Mouse (Mus musculus) lung, postnatal 4 days (tissue): ENCODE measurements at regions not wholly inside any gene's neighbourhood (a gene's known extent, or its start where the extent isn't known, plus 50 kb on each side); places are given as distances from the start of the nearest gene placed in this dataset.
A peak's percentile ranks its signal among the peaks of the same experiment; 100 is the strongest.
"Not testable (repeated sequence)": the region's sequence is repeated elsewhere in the genome, so short reads cannot be mapped to it uniquely, and the experiment has no call there.

Experiments used
- DNase-seq, 2 experiments: peaks; one replicate each; pipeline ENCODE4 v3.0.0; 2021

DNA sequence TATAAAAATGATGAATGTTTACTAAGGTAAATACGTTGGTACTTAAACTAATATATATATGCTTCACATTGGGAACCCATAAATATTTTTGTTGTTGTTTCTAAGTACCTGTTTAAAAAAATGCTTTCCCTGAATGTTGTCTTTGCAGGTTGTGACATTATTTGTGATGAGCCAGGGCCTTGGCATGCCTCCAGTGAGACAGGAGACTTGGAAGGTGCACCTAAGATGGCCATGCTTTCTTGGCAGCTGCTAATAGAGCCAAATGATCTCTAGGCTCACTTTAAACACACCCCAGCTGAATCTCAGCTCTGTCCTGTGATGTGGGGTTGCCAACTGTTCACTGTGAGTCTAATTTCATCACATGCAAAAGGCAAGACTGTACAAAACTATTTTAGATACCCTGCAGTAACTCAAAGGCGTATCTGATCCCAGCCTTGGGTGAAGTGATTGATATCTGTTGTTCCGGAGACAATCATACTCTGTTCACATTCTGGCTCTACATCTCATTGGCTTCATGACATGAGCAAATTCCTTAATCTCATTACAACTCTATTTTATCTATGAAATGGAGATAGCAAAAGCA lies 197.8 kb upstream of the P2ry1 start:
- DNase-seq: no peak

GRCm38 (mm10) chr3:60811924-60812323 lies 190.7 kb upstream of the P2ry1 start:
- no peak for DNase-seq

DNA sequence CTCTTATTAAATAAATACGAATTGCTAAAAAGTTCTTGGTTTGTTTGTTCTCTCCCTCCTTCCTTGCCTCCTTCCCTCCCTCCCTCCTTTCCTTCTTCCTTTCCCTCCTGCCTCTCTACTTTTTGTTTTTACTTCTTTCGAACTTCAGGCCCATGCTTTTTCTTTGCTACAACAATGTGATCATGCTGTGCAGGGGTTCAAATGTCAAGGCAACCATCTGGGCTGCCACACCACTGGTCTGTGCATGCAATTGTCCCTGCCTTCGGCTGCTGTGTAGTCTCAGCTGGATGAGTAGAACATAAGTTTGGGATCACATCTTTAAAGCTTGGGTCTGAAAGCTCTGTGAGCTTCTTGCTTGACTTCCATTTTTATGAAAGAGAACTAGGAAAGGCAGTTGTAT lies 189.1 kb upstream of the P2ry1 start:
- DNase-seq: no peak

DNA sequence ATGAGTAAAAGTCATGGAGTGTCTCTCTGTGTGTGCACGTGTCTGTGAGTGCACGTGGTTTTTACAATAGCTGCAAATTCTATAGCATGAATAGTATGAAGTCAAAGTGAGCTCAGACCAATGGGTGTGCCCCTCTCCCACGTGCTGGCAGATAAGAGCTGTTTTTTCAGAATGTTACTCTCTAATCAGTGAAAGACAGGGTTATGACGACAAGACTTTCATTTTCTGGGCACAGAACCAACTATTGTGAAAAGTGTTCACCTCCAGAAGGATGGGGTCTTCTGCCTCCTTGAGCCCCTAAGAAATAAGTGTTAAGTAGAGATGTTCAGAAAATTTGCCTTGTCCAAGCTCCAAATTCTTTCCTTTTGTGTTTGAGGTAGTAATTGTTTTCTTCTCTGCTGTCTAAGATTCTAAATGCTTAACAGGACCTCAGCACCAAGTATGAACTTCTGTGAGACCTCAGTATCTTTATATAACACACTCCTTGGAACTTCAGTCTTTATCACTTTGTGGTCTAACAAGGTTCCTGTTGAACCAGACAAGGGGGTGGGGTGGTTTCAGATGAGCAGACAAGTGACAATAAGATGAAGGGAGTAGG lies 182.8 kb upstream of the P2ry1 start:
- DNase-seq: no peak

DNA sequence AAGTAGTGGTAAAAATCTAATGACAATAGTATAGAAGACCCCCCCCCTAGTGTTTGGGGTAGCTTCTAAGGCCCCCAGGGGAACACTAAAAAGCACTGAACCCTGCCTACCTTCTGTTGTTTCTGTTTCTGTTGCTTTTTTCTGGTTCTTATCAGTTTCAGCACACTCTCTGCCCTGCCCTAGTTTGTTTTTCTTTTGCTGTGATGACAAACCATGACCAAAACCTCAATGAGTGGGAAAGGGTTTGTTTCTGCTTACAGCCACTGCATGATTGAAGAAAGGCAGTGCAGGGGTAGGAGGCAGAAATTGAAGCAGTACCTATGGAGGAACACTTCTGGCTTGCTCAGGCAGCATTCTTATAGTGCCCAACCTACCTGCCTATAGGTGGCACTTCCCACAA lies 181.1 kb upstream of the P2ry1 start:
- no peak for DNase-seq

DNA sequence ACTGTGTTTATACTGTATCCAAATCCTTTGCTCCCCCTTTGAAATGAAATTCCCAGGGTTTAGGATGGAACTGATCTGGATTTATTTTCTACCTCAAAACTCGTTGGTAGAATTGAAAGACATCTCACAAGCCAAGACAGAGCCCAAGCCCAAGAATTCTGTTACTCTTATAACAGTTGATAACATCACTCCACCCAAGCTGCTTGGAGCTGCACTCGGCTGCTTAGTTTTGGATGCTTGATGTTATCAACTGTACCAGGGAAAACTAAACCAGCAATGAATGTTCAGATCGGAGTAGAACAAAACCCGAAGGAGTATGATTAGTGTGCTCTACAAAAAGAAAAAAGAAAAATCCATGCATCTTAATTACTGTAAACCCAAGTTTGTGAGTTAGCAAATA lies 175.8 kb upstream of the P2ry1 start:
- DNase-seq: no peak

DNA sequence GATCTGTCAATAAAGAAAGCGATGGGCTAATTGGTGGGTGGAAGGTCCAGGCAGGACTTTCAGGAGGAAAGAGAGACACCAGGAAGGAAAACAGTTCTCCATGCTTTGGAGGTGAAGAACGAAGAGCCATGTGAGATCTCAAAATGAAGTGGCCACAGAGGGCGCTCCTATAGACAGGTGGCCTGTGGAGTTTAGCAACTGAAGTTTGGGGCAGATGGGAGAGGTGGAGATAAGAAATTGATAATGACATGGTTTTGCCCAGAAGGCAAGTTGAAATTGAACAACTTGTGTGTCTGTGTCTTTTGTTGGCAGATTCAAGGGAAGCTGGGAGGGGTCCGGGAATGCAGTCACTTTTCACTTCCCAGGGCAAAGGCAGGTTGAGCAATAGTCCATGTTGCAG lies 170.2 kb upstream of the P2ry1 start:
- DNase-seq: no peak

DNA sequence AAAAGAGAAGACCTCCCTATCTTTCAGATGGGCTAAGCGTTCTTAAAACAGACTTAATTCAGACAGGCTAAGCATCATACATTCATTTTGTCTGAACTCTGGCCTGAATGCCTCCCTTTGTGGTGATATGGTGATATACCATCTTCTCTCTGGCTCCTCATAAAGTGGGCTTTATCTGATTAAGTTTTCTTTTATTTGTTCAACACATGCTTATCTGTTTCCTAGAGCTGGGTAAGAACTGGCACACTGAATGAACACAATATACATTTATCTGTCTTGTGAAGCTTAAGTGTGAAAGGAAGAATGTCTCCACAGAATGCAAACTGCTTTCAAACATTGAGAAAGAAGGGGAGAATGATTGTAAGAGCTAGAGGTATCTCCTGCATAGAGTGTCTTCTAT lies 160.7 kb upstream of the P2ry1 start:
- DNase-seq: no peak

DNA sequence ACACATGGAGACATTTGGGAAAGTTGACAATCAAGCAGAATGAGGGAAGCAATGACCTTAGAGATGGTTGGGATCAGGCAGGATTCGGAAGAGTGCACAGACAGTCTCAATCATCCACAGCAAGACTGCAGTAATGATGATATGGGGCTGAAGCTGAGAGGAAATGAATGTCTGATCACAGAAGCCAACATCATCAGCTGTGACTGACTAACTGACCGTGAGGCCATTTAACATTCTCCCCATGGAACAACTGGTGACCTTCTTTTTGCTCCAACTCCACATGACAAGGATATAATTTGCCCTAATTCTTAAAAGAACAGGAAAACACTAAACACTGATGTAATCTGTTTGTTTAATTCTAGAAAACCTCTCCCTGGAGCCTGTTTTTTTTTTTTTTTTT lies 157.3 kb upstream of the P2ry1 start:
- DNase-seq: no peak

- no peak for DNase-seq
These were observed 154.2 kb upstream of the P2ry1 start for GRCm38 (mm10) chr3:60848437-60848836.

GRCm38 (mm10) chr3:60853773-60854172 lies 148.8 kb upstream of the P2ry1 start:
- no peak for DNase-seq

DNA sequence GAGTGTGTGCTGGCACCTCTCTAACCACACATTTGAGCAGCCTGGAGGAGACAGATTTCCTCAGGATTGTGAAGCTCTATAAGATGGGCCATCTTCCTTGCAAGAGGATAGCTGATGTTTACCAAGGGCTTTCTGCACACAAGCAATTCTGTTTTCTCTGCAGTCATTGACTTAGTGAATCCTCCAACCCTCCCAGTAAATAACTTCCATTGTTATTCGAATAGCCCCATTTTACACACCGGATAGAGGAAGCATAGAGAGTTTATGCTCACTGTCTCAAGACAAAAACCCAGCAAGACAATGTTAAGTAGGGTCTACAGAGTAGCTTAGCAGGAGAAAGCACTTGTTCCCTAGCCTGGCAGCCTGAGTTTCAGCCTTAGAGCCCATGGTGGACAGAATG lies 146.9 kb upstream of the P2ry1 start:
- DNase-seq: no peak

DNA sequence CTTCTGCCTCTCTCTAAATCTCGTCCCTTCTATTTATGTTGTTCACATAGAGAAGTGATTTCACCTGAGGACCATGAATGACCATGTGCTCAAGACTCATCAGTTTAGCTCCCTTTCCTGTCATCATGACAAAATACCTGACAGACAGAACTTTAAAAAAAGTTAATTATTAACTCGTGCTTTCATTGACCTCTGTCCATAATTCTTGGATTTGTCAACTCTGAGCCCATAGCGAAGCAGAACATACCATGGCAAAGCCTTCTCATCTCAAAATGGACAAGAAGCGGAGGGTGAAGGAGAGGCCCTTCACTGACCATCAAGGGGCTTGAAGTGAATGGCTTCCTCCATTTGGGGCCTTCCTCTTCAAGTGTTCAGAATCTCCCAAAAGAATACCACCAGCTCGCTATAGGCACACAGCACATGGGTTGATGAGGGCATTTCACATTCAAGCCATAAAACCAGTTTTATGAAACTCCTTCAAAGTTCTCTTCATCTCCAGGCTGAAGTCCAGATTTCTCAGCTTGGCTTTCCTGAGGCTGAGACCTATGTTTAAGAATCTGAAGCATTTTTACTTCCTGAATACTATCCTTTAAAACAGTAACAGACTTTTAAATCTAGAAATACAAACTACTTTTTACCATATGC lies 144.0 kb upstream of the P2ry1 start:
- DNase-seq: no peak

DNA sequence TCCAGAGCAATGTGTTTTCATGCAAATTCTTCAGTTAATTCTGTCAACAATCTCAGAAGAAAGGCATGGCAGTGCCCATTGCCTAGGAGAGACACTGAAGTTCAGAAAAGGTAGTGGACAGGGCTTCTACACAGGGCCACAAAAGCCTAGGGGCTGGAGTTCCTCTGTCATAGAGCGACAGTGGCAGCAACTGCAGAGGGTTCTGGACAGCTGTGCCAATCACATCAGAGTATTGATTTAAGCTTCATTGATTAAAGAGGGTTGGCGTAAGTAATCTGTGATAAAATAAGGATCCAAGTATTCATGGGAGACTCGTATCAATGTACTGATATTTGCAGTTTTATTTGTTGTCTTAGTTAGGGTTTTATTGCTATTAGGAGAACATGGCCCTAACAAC lies 143.5 kb upstream of the P2ry1 start:
- no peak for DNase-seq

DNA sequence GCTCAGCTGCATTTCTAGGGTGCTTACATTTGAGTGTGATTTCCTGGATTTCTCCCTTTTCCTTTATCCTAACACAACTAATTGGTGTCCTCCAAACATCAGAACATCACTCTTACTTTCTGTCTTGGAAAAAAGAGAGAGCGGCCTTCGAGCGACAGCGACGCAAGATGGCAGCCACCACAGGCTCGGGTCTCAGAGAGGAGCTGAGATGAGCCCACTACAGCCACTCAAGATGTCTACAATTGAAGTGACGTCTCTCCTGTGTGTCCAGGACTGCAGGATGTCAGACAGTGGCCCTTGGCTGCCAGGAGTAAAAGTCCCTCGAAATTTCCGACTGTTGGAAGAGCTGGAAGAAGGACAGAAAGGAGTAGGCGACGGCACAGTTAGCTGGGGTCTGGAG lies 125.7 kb upstream of the P2ry1 start:
- not testable (repeated sequence) for DNase-seq

- DNase-seq: no peak
These were observed 123.7 kb upstream of the P2ry1 start for GRCm38 (mm10) chr3:60878880-60879279.

GRCm38 (mm10) chr3:60884027-60884426 lies 118.6 kb upstream of the P2ry1 start:
- DNase-seq: no peak

- DNase-seq: no peak
These were observed 113.3 kb upstream of the P2ry1 start for GRCm38 (mm10) chr3:60889191-60889861.

DNA sequence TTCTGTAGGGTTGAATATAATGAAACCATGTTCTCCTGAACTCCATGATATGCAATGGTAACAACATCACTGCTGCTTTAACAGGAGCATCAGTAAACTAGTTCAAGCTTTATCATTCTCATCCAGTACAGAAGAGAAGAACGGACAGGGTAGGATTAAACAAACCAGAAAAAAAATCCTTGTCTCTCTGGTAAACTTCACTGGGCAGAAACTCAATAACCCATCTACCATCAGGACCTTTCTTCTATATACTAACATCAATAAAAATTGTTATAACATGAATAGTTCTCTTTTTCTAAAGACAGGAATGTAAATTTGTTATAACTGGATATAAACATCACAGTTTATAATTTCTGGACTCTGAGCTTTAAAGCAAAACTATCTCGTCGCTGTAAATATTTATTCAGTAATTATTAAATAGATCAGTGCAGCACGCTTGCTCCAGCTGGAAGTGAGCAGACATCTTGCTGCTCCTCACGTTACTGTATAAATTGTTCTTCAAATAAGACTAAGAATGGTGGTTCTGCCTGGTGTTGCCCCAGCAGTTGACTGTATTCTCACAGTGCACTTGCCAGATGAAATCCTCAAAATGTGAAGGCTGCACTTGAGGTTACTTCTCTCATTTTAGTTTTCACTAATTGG lies 104.8 kb upstream of the P2ry1 start:
- peak in 1 of 2 experiments; percentile 20 for DNase-seq

DNA sequence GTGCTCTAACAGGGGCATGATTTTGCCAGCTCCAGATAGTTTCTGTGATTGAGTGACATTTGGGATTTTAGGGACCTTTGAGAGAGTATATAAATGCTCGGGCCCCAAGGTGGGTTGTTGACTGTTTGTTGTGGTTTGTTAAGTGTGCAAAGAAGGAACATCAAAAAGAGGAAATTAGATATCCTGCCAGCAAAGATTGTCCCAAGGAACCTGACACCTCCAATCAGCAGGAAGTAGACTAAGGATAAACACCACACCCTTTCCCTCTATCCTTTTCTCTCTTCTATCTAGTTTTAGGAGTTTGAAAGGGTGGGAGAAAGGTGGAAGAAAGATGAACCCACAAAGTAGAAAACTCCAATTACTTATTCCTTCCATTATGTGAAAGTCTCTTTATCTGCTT lies 103.9 kb upstream of the P2ry1 start:
- DNase-seq: no peak

GRCm38 (mm10) chr3:60901571-60901970 lies 101.0 kb upstream of the P2ry1 start:
- DNase-seq: no peak

GRCm38 (mm10) chr3:60916411-60916810 lies 86.2 kb upstream of the P2ry1 start:
- no peak for DNase-seq

GRCm38 (mm10) chr3:60917271-60917670 lies 85.3 kb upstream of the P2ry1 start:
- no peak for DNase-seq
